Mouse (Mus musculus): ENCODE measurements around the gene Omt2b.
A peak's percentile ranks its signal among the peaks of the same experiment; 100 is the strongest.
"Not testable (repeated sequence)": the region's sequence is repeated elsewhere in the genome, so short reads cannot be mapped to it uniquely, and the experiment has no call there.

The Omt2b gene

GRCm38 (mm10) chr9:78327289-78327688, at the start of gene Omt2b:
Gene Omt2b, plus strand, starts transcription at chr9:78327589.
- not testable (repeated sequence) for DNase-seq

GRCm38 (mm10) chr9:78282002-78282711, 45.2 kb upstream of the Omt2b start:
- DNase-seq = not testable (repeated sequence)

- not testable (repeated sequence) for DNase-seq
Measured at GRCm38 (mm10) chr9:78289063-78289462, 38.3 kb upstream of the Omt2b start.

GRCm38 (mm10) chr9:78289723-78290122, 37.7 kb upstream of the Omt2b start, which contains the start of gene Gm10639:
Gene Gm10639, plus strand, starts transcription at chr9:78289923.
- DNase-seq = not testable (repeated sequence)

- not testable (repeated sequence) for DNase-seq
Measured at GRCm38 (mm10) chr9:78292462-78292861, 34.9 kb upstream of the Omt2b start.

GRCm38 (mm10) chr9:78293683-78294082, 33.7 kb upstream of the Omt2b start:
- not testable (repeated sequence) for DNase-seq

GRCm38 (mm10) chr9:78294781-78295180, 32.6 kb upstream of the Omt2b start:
- DNase-seq = not testable (repeated sequence)

- peak; percentile 41 to 44 for DNase-seq
Measured at GRCm38 (mm10) chr9:78296089-78296488, 31.3 kb upstream of the Omt2b start.

- DNase-seq = no peak
Measured at GRCm38 (mm10) chr9:78298232-78298631, 29.2 kb upstream of the Omt2b start.

GRCm38 (mm10) chr9:78299143-78299542, 28.2 kb upstream of the Omt2b start:
- DNase-seq = not testable (repeated sequence)

- DNase-seq = not testable (repeated sequence)
Measured at GRCm38 (mm10) chr9:78308122-78308521, 19.3 kb upstream of the Omt2b start.

GRCm38 (mm10) chr9:78314696-78315095, 12.7 kb upstream of the Omt2b start, which contains the start of gene Omt2a:
Gene Omt2a, minus strand, starts transcription at chr9:78314796.
- DNase-seq = no peak

GRCm38 (mm10) chr9:78319499-78319898, 7.9 kb upstream of the Omt2b start:
- no peak for DNase-seq

GRCm38 (mm10) chr9:78337050-78337449, 9.7 kb downstream of the Omt2b start:
- DNase-seq = not testable (repeated sequence)

GRCm38 (mm10) chr9:78340324-78340723, 12.9 kb downstream of the Omt2b start:
- peak; percentile 65 to 69 for DNase-seq

GRCm38 (mm10) chr9:78342494-78342893, 15.1 kb downstream of the Omt2b start:
- DNase-seq = not testable (repeated sequence)

- not testable (repeated sequence) for DNase-seq
Measured at GRCm38 (mm10) chr9:78343055-78343454, 15.7 kb downstream of the Omt2b start.

GRCm38 (mm10) chr9:78345235-78345634, 17.8 kb downstream of the Omt2b start:
- not testable (repeated sequence) for DNase-seq

GRCm38 (mm10) chr9:78347004-78347403, 19.6 kb downstream of the Omt2b start:
- no peak for DNase-seq

- DNase-seq = not testable (repeated sequence)
Measured at GRCm38 (mm10) chr9:78348206-78349004, 21.0 kb downstream of the Omt2b start.

GRCm38 (mm10) chr9:78349141-78349540, 21.8 kb downstream of the Omt2b start:
- not testable (repeated sequence) for DNase-seq

GRCm38 (mm10) chr9:78350007-78350406, 22.6 kb downstream of the Omt2b start:
- not testable (repeated sequence) for DNase-seq

- DNase-seq = no peak
Measured at GRCm38 (mm10) chr9:78351504-78352220, 24.3 kb downstream of the Omt2b start.
